In genomic region chrX:135768565-135768964, GRCm38 (mm10) we compare ENCODE assay signal across 37 mouse cellular contexts. TPM values are rescaled to one million over a fixed set of nuclear protein-coding genes. Genes with fewer than 3 reads are reported as not detected.
"Had no signal": no experiment of that assay in that cellular context is flagged by ENCODE, and none has a peak within 500 bp of the region (broad histone marks: within the 10 kb centered on the region; RNA-seq: fewer than 3 reads in every experiment).

No protein-coding gene starts in this region.

- H3K9ac ChIP-seq: forebrain, postnatal 0 days; heart, embryonic 12.5 days; hindbrain, embryonic 12.5 days; hindbrain, embryonic 14.5 days; limb, embryonic 12.5 days; liver, embryonic 13.5 days had no signal

- H3K4me1 ChIP-seq: heart, embryonic 10.5 days; heart, embryonic 12.5 days; hindbrain, embryonic 10.5 days; hindbrain, embryonic 12.5 days; limb, embryonic 10.5 days; limb, embryonic 12.5 days; liver, embryonic 13.5 days had no signal

- DNase-seq: forebrain, postnatal 0 days; gastrocnemius, adult 2 months; gastrocnemius, postnatal 10 days; gastrocnemius, postnatal 25 days; heart, adult 18-20 months; heart, postnatal 10 days; heart, postnatal 4 days; kidney, adult 18-20 months; kidney, adult 8-10 months; kidney, postnatal 10 days; kidney, postnatal 36 days; layer of hippocampus, adult 9-11 months; liver, embryonic 13.5 days had no signal

- H3K27me3 ChIP-seq: heart, embryonic 12.5 days; hindbrain, embryonic 12.5 days; liver, embryonic 13.5 days had no signal

- ATAC-seq: forebrain, postnatal 0 days; hindbrain, embryonic 16.5 days; inflammation-experienced regulatory T-cells, adult 6 months had no signal

- H3K4me3 ChIP-seq: gastrocnemius, adult 2 months; heart, embryonic 10.5 days; heart, embryonic 12.5 days; hindbrain, embryonic 10.5 days; hindbrain, embryonic 12.5 days; left cerebral cortex, adult 2 months; limb, embryonic 10.5 days; limb, embryonic 12.5 days; liver, embryonic 13.5 days had no signal

- H3K4me2 ChIP-seq: heart, embryonic 12.5 days; hindbrain, embryonic 12.5 days; hindbrain, embryonic 14.5 days; limb, embryonic 12.5 days; liver, embryonic 11.5 days; liver, embryonic 13.5 days had no signal

- H3K9me3 ChIP-seq: heart, embryonic 10.5 days; heart, embryonic 12.5 days; hindbrain, embryonic 10.5 days; hindbrain, embryonic 12.5 days; limb, embryonic 10.5 days; limb, embryonic 12.5 days; liver, embryonic 13.5 days had no signal

- H3K36me3 ChIP-seq: heart, embryonic 10.5 days; heart, embryonic 12.5 days; hindbrain, embryonic 10.5 days; limb, embryonic 12.5 days; liver, embryonic 13.5 days had no signal

- H3K27ac ChIP-seq: gastrocnemius, adult 2 months; heart, embryonic 10.5 days; hindbrain, embryonic 10.5 days; hindbrain, embryonic 12.5 days; hindbrain, embryonic 14.5 days; left cerebral cortex, adult 2 months; limb, embryonic 10.5 days; limb, embryonic 12.5 days; liver, embryonic 13.5 days had no signal

RNA-seq across cellular contexts. Expression of gene Tmsb15a, which starts 43.5 kb away (rescaled TPM):
- total RNA-seq: gastrocnemius, adult 2 months; gastrocnemius, postnatal 10 days; gastrocnemius, postnatal 25 days; gastrocnemius, postnatal 4 days; granulocyte monocyte progenitor cell, adult 5-6 weeks; heart, adult 18-20 months; heart, adult 8-10 months; heart, postnatal 10 days; heart, postnatal 25 days; heart, postnatal 4 days; layer of hippocampus, adult 18-20 months; layer of hippocampus, adult 8-10 months; layer of hippocampus, postnatal 25 days; left cerebral cortex, adult 2 months; left cerebral cortex, postnatal 14 days; left cerebral cortex, postnatal 36 days had no signal
- polyA plus RNA-seq: forebrain, postnatal 0 days; heart, embryonic 10.5 days; heart, embryonic 12.5 days; heart, embryonic 14.5 days; hindbrain, embryonic 10.5 days; hindbrain, embryonic 12.5 days; hindbrain, embryonic 14.5 days; hindbrain, embryonic 16.5 days; inflammation-experienced regulatory T-cells, adult 6 months; kidney, embryonic 14.5 days; kidney, embryonic 16.5 days; large intestine, adult 2 months; limb, embryonic 10.5 days; limb, embryonic 12.5 days; liver, embryonic 11.5 days; liver, embryonic 13.5 days had no signal
